Mouse (Mus musculus) embryonic facial prominence, embryonic 11.5 days (tissue): Measurements from ENCODE around the gene AC109138.7. TPM values are rescaled to one million over a fixed set of nuclear protein-coding genes. Genes with fewer than 3 reads are reported as not detected.
A peak's percentile ranks its signal among the peaks of the same experiment; 100 is the strongest.

Experiments used
- ATAC-seq: fragments of 200-750 bp; cut with Nextera tagmentation; replicated peaks from 2 replicates; pipeline ENCODE4 v1.8.0; 2017; ENCODE audit warnings: low read depth; ENCODE audit not compliant: insufficient number of reproducible peaks, low FRiP score, low TSS enrichment
- DNase-seq: peaks from one replicate; pipeline ENCODE4 v3.0.0-alpha.2; 2015; ENCODE audit warnings: low spot score
- H3K27ac ChIP-seq: fragments of 300-500 bp; sonication (generic); replicated peaks from 2 replicates; pipeline ENCODE4 v1.5.1; 2014; ENCODE audit warnings: mild to moderate bottlenecking, low read depth, low read length, control low read depth
- H3K27me3 ChIP-seq: fragments of 300-500 bp; sonication (generic); 2 replicates; pipeline ENCODE4 v1.6.1; 2014; ENCODE audit warnings: mild to moderate bottlenecking, low read length, moderate library complexity, mixed read lengths; ENCODE audit not compliant: control insufficient read depth, insufficient read depth
- H3K36me3 ChIP-seq: fragments of 300-500 bp; sonication (generic); replicated peaks from 2 replicates; pipeline ENCODE4 v1.6.1; 2014; ENCODE audit warnings: low read depth, mild to moderate bottlenecking, low read length, moderate library complexity, mixed read lengths; ENCODE audit not compliant: control insufficient read depth, insufficient read depth
- H3K4me1 ChIP-seq: fragments of 300-500 bp; sonication (generic); 2 replicates; pipeline ENCODE4 v1.6.1; 2014; ENCODE audit warnings: low read length, mixed read lengths; ENCODE audit not compliant: control insufficient read depth, insufficient read depth
- H3K4me2 ChIP-seq: fragments of 300-500 bp; sonication (generic); 2 replicates; pipeline ENCODE4 v1.6.1; 2014; ENCODE audit warnings: low read depth, mild to moderate bottlenecking, control low read depth, low read length, moderate library complexity
- H3K4me3 ChIP-seq: fragments of 300-500 bp; sonication (generic); 2 replicates; pipeline ENCODE4 v1.5.1; 2014; ENCODE audit warnings: low read depth, low read length, control low read depth
- H3K9ac ChIP-seq: fragments of 300-500 bp; sonication (generic); replicated peaks from 2 replicates; pipeline ENCODE4 v1.6.1; 2014; ENCODE audit warnings: mild to moderate bottlenecking, control low read depth, low read length
- H3K9me3 ChIP-seq: fragments of 300-500 bp; sonication (generic); replicated peaks from 2 replicates; pipeline ENCODE4 v1.6.1; 2016; ENCODE audit warnings: mild to moderate bottlenecking, low read length, inconsistent platforms, mixed read lengths; ENCODE audit not compliant: control insufficient read depth
- WGBS: fragments of 180-500 bp; shearing (Covaris S2); extraction: QIAGEN DNeasy Blood & Tissue Kit; methylation state at CpG from one replicate; pipeline ENCODE4 v1.1.7; 2014; 5-methylcytosine and 5-hydroxymethylcytosine counted together
- polyA plus RNA-seq: library from polyadenylated mRNA; unstranded; fragments of >200 nt; fragmentation: Nextera tagmentation; extraction: Ambion mirVana; gene quantifications from 2 replicates; pipeline ENCODE4 v1.2.1, GENCODE M21; 2014

The AC109138.7 gene
- polyA plus RNA-seq, 1 experiment from 2014 or later: not detected

DNA sequence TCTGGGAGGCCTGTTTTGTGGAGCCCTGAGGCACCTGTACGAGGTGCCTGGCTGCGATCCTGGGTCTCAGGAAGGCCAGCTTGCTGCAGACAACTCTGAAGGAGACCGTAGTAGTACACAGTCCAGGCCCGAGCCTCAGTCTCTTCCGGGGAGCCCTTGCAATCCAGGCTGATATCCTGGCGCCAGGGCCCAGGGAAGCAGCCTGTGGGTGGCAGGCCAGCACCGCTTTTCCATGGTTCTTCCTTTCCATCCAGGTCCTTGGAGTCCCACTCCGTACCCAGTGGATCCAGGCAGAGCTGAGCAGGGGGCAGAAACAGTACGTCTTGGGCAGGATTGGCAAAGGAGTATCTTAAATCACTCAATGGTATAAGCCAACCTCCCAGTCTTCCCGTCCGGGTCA, 41.2 kb upstream of the AC109138.7 start:
- no peaks in the 10 kb centered on the region for H3K27me3 ChIP-seq
- H3K9me3 ChIP-seq: no peaks in the 10 kb centered on the region
- DNase-seq: no peak
- no peak overlapping the region for H3K27ac ChIP-seq
- H3K4me3 ChIP-seq: no peak overlapping the region
- ATAC-seq: no peak
- WGBS: 56% methylated on average over 11 of the region's 11 CpGs
- H3K4me1 ChIP-seq: peaks cover 6% of the 10 kb centered on the region; the same call in 1 of the 2 replicates
- no peaks in the 10 kb centered on the region for H3K36me3 ChIP-seq
- H3K4me2 ChIP-seq: no peak overlapping the region
- H3K9ac ChIP-seq: no peak overlapping the region; the same call in 1 of the 2 replicates

- ATAC-seq: peak; percentile 68; the same call in 1 of the 2 replicates
- Histone ChIP-seq H3K27ac (no peak within 1 kb of the TSS), H3K36me3 (no peaks in the 10 kb centered on the region), H3K4me1 (peaks cover 3% of the 10 kb centered on the region; the same call in 1 of the 2 replicates), H3K9ac (peak within 1 kb of the TSS; percentile 33), H3K9me3 (no peaks in the 10 kb centered on the region), H3K27me3 (no peaks in the 10 kb centered on the region), H3K4me3 (no peak within 1 kb of the TSS), H3K4me2 (peak within 1 kb of the TSS; percentile 33)
- peak; percentile 27 for DNase-seq
- WGBS: 3% methylated on average over 11 of the region's 11 CpGs
These were observed 38.7 kb upstream of the AC109138.7 start, which contains the start of gene Carns1 for GRCm38 (mm10) chr19:4175368-4175947. Gene Carns1 (minus strand): TSS chr19:4175479.

GRCm38 (mm10) chr19:4180411-4180810, 33.7 kb upstream of the AC109138.7 start:
- no peak for DNase-seq
- Histone ChIP-seq H3K36me3 (no peaks in the 10 kb centered on the region), H3K4me1 (no peaks in the 10 kb centered on the region), H3K27me3 (no peaks in the 10 kb centered on the region), H3K27ac (no peak overlapping the region), H3K9me3 (no peaks in the 10 kb centered on the region), H3K9ac (no peak overlapping the region), H3K4me3 (no peak overlapping the region), H3K4me2 (no peak overlapping the region)
- ATAC-seq: no peak
- WGBS: 84% methylated on average over 7 of the region's 7 CpGs

- DNase-seq (peak; percentile 41), ATAC-seq (no peak)
- H3K27me3 ChIP-seq: no peaks in the 10 kb centered on the region
- H3K27ac ChIP-seq: no peak overlapping the region
- H3K4me3 ChIP-seq: no peak overlapping the region
- no peaks in the 10 kb centered on the region for H3K4me1 ChIP-seq
- no peaks in the 10 kb centered on the region for H3K36me3 ChIP-seq
- 37% methylated on average over 3 of the region's 3 CpGs for WGBS
- H3K9ac ChIP-seq: no peak overlapping the region
- H3K4me2 ChIP-seq: no peak overlapping the region
- H3K9me3 ChIP-seq: no peaks in the 10 kb centered on the region
These were observed 32.3 kb upstream of the AC109138.7 start for GRCm38 (mm10) chr19:4181892-4182291.

GRCm38 (mm10) chr19:4183689-4184088, 30.5 kb upstream of the AC109138.7 start:
- WGBS: 64% methylated on average over 2 of the region's 2 CpGs
- ATAC-seq: no peak
- H3K4me3 ChIP-seq: no peak overlapping the region

DNA sequence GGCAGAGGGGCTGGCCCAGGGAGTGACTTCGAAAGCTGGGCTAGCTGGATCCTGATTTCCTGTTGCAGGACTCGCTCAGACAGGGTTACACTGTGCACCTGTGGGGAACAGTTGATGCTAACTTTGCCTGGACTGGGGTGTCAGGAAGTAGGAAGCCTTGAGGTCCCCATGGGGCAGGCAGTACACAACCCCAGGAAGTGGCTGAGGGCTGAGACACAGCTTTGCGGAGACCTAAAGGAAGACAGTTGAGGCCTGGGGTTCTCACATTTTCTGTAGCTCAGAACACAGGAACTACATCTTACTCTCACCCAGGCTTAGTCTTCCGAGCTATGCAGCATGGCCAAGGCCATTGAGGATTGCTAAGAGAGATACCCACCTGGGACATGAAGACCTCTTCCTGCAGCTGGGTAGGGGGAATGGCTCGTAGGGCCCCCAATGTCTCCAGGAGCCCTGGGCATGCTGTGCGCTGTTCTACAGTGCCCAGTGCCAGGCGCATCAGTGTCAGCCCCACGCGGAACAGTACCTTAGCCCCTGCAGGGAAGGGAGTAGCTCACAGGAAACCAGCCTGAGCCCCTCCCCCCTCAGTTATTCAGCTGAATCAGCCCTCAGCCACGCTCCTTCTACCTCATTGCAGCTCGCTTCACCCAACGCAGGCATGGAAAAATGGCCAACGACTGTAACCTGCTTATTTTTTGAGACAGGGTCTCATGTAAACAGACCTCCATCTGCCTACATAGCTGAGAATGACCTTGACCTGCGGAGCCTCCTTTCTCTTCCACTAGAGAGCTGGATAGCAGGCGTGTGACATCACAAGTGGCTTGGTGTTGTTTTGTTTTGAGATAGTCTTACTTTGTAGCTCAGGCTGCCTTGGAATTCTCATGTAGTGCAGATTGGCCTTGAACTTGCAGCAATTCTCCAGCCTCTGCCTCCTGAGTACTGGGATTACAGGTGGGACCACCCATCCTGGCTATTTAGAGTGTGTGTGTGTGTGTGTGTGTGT, 28.9 kb upstream of the AC109138.7 start:
- 54% methylated on average over 15 of the region's 15 CpGs for WGBS
- Histone ChIP-seq H3K36me3 (no peaks in the 10 kb centered on the region), H3K4me3 (no peak overlapping the region), H3K9me3 (no peaks in the 10 kb centered on the region), H3K27ac (no peak overlapping the region), H3K9ac (no peak overlapping the region), H3K4me1 (no peaks in the 10 kb centered on the region), H3K4me2 (no peak overlapping the region), H3K27me3 (no peaks in the 10 kb centered on the region)
- ATAC-seq (no peak), DNase-seq (no peak)

More at GRCm38 (mm10) chr19:4183689-4184088, 30.5 kb upstream of the AC109138.7 start:
- H3K27ac ChIP-seq: no peak overlapping the region
- no peak overlapping the region for H3K9ac ChIP-seq
- H3K4me1 ChIP-seq: no peaks in the 10 kb centered on the region
- H3K27me3 ChIP-seq: no peaks in the 10 kb centered on the region
- H3K4me2 ChIP-seq: no peak overlapping the region
- no peaks in the 10 kb centered on the region for H3K36me3 ChIP-seq
- DNase-seq: no peak
- no peaks in the 10 kb centered on the region for H3K9me3 ChIP-seq

DNA sequence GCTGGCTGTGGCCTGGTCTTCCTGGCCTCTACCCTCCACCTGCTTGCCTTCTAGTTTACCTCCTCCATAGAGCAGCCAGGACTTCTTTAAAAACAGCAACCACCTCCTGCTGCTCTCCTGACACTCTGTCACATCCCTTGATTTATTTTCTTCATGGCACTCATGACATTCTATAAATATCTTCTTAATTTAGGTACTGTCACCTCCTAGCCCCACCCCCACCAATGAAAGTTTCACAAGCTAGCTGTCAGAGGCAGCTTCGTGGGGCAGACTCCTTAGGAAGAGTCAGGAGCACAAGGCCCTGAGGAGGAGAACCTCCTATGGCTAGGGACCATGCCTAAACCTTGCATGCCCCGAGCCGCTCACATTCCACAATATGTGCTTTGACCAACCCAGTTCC, 26.9 kb upstream of the AC109138.7 start:
- no peak overlapping the region for H3K27ac ChIP-seq
- DNase-seq (no peak), ATAC-seq (no peak)
- no peaks in the 10 kb centered on the region for H3K4me1 ChIP-seq
- H3K4me3 ChIP-seq: no peak overlapping the region
- no peak overlapping the region for H3K9ac ChIP-seq
- no peak overlapping the region for H3K4me2 ChIP-seq
- no peaks in the 10 kb centered on the region for H3K9me3 ChIP-seq
- 63% methylated on average over 3 of the region's 3 CpGs for WGBS
- no peaks in the 10 kb centered on the region for H3K27me3 ChIP-seq
- no peaks in the 10 kb centered on the region for H3K36me3 ChIP-seq
